Mouse (Mus musculus) ES-Bruce4 (cell line): ENCODE data around the gene Swap70.

Experiments used
- CTCF ChIP-seq: IDR thresholded peaks from one replicate; pipeline ENCODE4 v1.8.1; 2011; ENCODE audit warnings: low read depth, low read length
- EP300 ChIP-seq: IDR thresholded peaks from 2 replicates; pipeline ENCODE4 v1.6.1; 2011; ENCODE audit warnings: low read depth, low read length; ENCODE audit not compliant: insufficient read depth
- POLR2A ChIP-seq: IDR thresholded peaks from one replicate; pipeline ENCODE4 v1.8.1; 2011; ENCODE audit warnings: low read length; ENCODE audit not compliant: insufficient read depth

- TF ChIP-seq CTCF: no peak
- TF ChIP-seq POLR2A: no peak
- TF ChIP-seq EP300: no peak
Measured at GRCm38 (mm10) chr7:110287476-110288071, 66.1 kb downstream of the Swap70 start.
